Mouse (Mus musculus): ENCODE results near the gene Sds. TPM values are rescaled to one million over a fixed set of nuclear protein-coding genes. Genes with fewer than 3 reads are reported as not detected.
"Not testable (repeated sequence)": the region's sequence is repeated elsewhere in the genome, so short reads cannot be mapped to it uniquely, and the experiment has no call there.

The Sds gene
- total RNA-seq, 2 experiments from 2014 or later = not detected

DNA sequence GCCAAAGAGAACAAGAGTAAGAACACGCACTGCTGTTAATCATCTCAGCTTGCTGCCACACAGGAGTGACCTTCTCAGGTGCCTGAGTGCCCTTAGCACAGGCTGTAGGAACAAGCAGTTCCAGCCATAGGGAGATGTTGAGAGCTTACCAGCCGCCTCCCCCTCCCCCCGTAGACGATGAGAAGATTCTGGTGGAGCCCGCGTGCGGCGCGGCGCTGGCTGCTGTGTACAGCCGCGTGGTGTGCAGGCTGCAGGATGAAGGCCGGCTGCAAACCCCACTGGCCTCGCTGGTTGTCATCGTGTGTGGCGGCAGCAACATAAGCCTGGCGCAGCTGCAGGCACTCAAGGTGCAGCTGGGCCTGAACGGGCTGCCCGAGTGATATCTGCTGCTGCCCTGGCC, 7.1 kb downstream of the Sds start:
- DNase-seq = no peak
- intact Hi-C loops (cut with DNase I) = no loop called here

DNA sequence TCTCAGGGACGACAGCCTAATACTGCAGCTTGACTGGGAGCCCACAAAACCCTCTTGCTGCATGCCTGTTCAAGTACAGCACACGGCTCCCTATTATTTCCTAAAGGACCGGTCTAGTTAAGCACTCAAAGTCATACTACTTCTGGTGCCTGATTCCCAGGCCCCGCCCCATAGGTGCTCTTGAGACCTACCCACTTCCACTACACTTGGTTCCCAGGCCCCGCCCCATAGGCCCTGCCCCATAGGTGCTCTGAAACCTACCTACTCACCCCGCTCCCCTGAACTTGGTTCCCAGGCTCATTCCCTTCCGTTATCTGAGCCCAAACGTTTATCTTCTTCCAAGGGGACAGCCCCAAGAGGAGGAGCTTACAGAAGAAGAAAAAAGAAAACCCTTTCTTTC, 11.5 kb downstream of the Sds start:
- intact Hi-C loops (cut with DNase I) = no loop called here
- DNase-seq = no peak

DNA sequence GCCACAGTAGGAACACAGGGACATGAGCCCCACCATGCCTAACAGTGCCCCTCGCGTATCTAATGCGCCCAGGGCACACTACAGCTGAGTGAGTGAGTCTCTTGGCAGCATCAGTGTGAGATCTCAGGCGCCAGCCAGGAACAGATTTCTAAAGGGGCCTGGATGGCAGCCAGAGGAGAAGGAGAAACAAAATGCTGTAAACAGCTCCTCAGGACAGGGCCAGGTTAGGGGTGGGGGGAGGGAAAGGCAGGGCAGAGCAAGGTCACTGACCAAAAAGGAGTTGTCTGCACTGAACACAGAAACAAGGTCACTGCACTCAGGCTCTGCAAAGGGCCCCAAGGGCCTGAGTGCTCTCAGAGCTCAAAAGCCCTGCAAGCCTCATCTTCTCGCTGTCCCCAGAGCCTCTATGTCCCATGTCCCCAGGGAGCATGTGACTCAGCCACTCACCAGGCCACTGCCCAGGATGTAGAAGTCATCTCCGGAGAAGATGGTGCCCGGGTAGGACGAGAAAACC, 14.4 kb downstream of the Sds start:
- DNase-seq = peak; percentile 40 to 43
- intact Hi-C loops (cut with DNase I) = no loop called here

DNA sequence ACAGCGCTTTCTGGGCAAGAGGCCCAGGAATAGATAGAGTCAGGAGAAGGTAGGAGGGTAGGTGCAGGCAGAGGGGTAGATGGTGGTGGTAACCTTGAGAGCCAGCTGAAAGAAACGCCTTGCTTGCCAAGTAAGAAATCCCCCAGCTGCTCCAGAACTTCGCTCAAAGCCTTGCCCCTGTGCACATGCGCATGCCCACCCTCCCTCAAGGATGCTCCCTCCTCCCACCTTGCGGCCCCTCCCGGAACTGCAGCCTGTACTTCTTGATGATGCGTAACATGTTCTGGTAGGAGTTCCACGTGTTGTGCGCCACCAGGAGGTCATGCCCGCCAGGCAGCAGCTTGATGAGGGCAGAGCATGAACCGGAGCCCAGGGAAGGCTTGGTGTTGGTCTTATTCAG, 16.1 kb downstream of the Sds start:
- intact Hi-C loops (cut with DNase I) = no loop called here
- DNase-seq = no peak

DNA sequence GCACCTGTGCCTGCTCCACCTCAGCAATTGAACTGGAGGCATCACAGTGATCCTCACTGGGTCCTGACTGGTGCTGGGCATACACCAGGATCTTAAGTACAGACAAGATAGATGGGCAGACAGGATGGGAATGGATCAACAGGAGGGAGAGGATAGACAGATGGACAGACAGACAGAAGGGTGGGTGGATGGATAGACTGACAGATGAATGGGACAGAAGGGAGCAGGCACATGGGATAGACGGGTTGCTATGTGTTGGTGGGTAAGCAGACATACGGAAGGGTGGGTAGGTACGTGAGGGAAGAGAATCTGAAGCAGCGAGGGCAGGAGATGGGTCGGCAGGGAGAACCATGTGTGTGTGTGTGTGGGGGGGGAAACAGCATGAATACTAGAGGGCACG, 17.1 kb downstream of the Sds start:
- intact Hi-C loops (cut with DNase I) = no loop called here
- DNase-seq = no peak

DNA sequence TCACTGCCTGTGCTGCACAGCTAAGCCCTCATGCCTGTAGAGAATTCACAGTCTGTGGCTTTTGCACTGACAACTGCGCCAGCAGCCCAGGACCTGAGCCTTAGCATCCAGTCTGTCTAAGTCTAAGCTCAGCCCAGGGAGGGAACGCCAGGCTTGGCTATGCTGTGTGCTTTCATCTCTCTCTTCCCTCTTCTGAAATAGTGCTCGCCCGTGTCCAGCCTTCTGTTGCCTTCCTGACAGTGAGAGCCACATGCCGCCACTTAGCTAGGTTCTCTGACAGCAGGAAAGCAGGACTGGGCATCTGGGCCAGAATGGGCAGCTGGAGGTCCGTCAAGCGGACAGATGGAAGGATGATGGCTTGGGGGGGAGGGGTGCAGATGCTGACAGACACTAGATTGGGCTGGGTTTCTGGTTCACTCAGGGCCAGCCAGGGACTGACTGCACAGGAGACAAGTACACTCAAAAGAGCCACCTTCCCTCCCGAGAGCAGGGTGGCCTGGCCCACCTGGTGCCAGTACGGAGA, 17.6 kb downstream of the Sds start:
- intact Hi-C loops (cut with DNase I) = no loop called here
- no peak for DNase-seq

DNA sequence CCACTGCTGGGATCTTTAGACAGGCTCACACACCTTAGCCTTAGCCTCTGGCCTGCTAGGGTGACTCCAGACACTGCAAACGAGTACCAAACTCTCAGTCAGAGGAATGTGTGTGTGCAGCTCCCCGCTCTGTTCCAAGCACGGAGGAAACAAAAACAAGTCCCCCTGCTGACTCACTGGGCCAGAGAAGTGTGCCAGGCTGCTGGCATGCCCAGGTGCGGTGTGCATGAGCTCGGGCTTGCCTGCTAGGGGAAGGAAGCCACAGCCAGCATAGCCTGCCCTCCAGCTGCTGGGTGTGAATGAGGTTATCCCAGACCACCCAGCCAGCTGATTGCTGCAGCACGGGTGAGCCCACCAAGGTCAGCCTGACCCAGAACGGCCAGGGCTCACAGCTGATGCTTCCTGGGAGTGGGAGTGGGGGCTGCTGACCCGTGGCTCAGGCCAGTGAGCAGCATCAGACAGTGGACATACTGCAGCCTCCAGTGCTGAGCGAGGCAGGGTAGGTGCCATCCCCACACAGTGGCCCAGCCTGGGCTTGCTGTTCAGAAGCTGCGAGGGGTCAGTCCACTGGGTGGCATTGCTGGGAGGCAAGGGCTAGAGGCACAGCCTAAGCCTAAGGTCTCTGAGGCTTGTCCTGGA, 18.9 kb downstream of the Sds start:
- DNase-seq = no peak
- intact Hi-C loops (cut with DNase I) = no loop called here

DNA sequence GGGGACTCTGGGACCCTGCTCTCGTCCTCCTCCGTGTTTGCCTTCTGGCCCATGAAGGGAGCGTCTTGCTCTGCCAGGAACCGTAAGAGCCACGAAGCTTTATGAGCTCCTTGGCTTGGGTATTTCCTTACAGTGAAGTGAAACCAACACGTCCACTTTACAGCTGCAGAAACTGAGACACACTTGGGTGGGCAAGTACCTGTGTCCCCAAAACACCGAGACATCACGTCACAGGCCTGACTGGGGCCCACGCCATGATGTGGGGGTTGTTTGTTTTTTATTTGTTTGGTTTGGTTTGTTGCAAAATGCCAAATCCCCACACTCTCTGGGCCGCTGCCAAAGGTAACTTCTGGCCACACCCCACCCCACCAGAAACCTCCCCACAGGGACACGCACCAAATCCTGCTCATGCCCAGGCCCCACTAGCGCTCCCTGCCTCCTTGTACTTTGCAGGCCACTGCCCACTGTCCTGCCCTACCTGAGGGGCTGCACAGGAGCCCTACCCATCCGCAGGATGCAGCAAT, 19.4 kb downstream of the Sds start:
- intact Hi-C loops (cut with DNase I) = no loop called here
- DNase-seq = no peak

DNA sequence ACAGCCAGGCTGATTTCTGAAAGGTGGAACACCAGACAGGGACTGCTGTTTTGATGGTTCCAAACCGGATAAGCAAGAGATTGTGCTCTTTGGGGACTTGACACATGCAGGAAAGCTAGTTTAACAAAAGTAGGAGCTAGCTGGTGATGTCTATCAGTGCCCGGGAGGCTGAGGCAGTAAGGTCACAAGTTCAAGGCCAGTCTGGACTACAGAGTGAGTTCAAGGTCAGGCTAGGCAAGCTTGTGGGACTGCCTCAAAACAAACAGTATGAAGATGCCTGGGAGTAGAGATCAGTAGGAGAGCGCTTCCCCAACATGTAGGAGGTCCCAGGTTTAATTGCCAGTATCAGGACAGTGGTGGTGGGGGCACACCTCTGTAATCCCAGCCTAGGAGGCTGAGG, 20.7 kb downstream of the Sds start:
- DNase-seq = no peak

DNA sequence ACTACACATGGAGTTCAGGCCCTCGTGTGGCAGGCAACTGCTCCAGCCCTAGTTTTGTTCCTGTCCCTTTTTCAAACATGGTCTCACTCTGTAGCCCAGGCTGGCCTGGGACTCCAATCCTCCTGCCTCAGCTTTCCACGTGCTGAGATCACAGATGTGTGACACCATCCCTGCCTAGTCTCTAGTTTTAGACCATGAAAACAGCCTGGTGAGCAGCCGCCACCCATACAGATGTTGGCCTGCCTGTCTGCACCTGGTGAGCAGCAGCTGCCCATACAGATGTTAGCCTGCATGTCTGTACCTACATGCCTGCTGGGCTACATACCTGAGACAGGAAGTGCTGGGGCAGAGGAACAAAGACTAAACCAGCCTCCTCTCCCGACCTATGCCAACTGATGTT, 22.9 kb downstream of the Sds start:
- intact Hi-C loops (cut with DNase I) = no loop called here
- DNase-seq = no peak

More for the DNA sequence above, 20.7 kb downstream of the Sds start:
- intact Hi-C loops (cut with DNase I) = no loop called here

DNA sequence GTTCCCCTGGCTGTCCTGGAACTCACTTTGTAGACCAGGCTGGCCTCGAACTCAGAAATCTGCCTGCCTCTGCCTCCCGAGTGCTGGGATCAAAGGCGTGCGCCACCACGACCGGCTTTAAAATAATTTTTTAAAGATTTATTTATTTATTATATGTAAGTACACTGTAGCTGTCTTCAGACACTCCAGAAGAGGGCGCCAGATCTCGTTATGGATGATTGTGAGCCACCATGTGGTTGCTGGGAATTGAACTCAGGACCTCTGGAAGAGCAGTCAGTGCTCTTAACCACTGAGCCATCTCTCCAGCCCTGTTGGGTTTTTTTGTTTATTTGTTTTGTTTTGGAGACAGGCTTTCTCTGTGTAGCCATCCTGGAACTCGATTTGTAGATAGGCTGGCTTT, 24.3 kb downstream of the Sds start:
- intact Hi-C loops (cut with DNase I) = loop anchor here (10.0 kb wide), 2 partner anchors 174 to 244 kb away; partner anchors contain the start of gene Oas2
- not testable (repeated sequence) for DNase-seq

DNA sequence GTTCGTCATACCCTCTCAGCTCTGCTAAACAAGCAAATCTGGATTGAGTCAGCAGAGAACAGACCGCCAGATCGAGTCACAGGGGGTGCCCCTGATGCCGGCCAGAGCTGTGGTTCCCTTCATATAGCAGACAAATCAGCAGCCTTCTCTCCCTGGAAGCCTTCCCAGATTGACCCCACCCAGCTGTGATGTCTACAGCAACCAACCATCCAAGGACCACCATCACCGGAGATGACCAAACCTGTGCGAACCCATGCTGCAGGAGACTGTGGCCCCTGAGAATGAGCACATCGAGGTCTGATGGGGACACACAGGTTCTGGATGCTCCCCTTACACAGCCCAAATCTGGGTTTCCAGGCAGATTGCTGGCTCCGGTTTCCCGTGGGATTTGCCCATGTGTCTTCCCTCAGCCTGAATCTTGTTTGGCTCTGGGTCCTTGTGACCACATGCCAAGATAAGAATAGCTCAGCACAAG, 25.9 kb downstream of the Sds start:
- intact Hi-C loops (cut with DNase I) = loop anchor here (10.0 kb wide), 2 partner anchors 173 to 243 kb away; partner anchors contain the start of gene Oas2
- DNase-seq = no peak

DNA sequence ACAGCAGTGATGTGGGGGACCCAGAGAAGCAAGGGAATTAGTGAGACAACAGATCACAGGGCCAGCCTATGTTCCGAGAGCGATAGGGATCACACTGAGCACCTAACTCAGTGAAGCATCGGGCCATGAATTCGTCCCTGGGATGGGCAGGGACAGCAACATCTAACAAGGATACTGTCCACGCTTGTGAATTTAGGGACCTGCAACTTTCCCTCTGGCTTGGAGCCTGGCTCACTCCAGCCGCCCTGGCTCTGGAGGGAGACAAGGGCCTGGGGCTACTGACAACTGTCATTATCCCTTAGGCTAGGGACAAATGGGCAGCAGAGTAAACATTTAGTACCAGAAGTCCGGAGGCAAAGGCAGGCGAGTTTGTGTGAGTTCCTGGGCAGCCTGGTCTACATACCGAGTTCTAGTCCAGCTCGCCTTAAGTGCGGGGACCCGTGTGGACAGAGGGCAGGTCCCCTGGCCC, 26.4 kb downstream of the Sds start:
- DNase-seq = no peak
- intact Hi-C loops (cut with DNase I) = loop anchor here (10.0 kb wide), 2 partner anchors 172 to 242 kb away; partner anchors contain the start of gene Oas2

DNA sequence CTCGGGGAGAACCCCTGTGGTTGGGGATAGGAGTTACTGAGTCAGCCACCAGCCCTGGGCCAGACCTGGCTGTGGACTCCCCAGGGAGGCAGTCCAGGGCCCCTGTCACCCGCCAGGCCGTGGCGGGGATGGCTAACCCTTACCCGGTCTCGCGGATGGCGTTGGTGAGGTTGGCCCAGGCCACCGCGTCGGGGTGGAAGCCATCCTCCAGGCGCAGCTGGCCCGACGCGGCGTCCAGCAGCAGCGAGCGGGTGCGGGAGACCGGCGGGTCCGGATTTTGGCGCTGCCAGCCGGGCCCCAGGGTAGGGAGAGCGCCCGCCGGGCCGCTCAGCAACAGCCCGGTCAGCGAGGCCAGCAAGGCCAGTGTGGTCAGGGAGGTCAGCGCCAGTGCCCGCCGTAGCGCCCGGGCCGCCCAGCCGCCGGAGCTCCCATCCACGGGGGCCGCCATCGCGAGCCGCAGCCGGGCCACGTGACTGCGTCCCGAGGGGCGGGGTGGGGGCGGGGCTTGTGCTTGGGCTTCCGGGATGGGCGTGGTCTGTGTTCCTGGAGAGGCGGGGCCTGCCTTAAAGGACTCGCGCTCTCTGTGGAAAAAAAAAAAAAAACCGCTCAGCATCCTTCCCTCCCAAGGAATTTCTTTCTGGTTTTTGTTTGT, 26.9 kb downstream of the Sds start, which contains the start of gene Plbd2:
TSS of gene Plbd2 (minus strand) at position 482 of the 652 bp plus-strand sequence.
- intact Hi-C loops (cut with DNase I) = loop anchor here (10.0 kb wide), 2 partner anchors 172 to 242 kb away; partner anchors contain the start of gene Oas2
- DNase-seq = peak; percentile 86 to 87

DNA sequence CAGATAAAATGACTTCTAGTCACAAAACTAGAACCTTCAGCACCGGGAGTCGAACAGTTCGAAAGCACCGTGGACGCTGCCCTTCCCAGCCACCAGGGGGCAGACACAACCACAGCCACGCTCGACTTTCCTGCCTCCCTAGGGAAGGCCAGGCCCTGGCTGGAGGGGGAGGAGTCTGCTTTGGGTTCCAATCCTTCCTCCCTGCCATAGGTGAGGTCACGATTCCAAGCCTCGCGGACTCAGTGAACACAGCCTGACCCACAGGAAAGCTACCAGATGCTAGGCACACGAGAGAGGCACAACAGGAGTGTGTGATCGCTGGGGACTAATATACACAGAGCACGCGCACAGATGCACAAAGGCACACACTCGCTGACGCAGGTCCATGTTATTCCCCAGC, 29.0 kb downstream of the Sds start:
- intact Hi-C loops (cut with DNase I) = loop anchor here (10.0 kb wide), 2 partner anchors 169 to 239 kb away; partner anchors contain the start of gene Oas2
- DNase-seq = peak; percentile 84 to 89

DNA sequence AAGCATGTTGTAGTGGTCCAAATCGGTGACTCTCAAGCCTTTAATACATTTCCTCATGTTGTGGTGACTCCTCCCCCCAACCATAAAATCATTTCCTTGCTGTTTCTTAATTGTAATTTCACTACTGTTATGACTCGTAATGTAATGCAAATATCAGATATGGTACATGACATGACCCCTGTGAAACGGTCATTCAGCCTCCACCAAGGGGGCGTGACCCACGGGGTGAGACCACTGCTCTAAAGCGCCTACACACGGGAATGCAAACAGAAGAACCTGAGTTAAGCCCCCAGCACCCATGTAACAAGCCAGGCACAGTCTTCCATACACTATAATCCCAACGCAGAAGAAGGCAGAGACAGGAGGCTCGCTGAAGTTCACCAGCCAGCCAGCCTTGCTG, 29.5 kb downstream of the Sds start:
- DNase-seq = no peak

DNA sequence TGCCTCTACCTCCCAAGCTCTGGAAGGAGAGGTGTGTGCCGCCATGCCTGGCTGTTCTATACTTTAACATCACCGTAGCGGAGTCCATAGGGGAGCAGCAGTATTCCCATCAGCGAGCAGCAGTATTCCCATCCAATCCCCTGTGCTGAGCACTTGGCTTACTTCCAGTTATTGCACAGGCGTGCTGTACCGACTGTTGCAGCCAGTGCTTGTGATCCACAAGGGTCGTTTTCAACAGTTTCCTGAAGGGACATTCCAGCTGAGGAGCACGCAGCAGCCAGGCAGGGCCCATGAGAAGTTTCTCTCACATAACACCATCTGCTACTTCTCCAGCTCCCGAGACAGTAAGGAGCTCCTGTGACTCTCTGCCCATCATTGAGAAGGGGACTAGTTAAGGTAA, 30.2 kb downstream of the Sds start:
- intact Hi-C loops (cut with DNase I) = loop anchor here (10.0 kb wide), 2 partner anchors 168 to 238 kb away; partner anchors contain the start of gene Oas2
- DNase-seq = no peak

More for the DNA sequence above, 29.5 kb downstream of the Sds start:
- intact Hi-C loops (cut with DNase I) = loop anchor here (10.0 kb wide), 2 partner anchors 169 to 239 kb away; partner anchors contain the start of gene Oas2

DNA sequence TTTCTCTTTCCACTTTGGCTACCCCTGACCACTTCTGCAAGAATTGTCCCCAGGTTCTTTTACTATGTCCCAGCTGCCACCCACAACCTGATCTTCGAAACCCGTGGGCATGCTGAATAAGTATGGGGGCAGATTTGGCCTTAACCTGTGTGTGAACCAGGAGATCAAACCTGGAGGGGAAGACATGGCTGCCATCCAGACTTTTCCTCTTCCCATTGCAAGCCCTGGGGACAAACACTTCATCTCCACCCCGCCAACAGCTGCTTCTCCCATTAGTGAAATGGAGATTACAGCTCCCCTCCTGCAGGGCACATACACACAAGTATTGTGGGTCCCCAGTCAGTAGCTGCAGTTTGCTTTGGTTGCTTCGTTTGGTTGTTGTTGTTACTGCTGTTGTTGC, 31.0 kb downstream of the Sds start:
- no peak for DNase-seq
- intact Hi-C loops (cut with DNase I) = loop anchor here (10.0 kb wide), 2 partner anchors 167 to 237 kb away; partner anchors contain the start of gene Oas2

DNA sequence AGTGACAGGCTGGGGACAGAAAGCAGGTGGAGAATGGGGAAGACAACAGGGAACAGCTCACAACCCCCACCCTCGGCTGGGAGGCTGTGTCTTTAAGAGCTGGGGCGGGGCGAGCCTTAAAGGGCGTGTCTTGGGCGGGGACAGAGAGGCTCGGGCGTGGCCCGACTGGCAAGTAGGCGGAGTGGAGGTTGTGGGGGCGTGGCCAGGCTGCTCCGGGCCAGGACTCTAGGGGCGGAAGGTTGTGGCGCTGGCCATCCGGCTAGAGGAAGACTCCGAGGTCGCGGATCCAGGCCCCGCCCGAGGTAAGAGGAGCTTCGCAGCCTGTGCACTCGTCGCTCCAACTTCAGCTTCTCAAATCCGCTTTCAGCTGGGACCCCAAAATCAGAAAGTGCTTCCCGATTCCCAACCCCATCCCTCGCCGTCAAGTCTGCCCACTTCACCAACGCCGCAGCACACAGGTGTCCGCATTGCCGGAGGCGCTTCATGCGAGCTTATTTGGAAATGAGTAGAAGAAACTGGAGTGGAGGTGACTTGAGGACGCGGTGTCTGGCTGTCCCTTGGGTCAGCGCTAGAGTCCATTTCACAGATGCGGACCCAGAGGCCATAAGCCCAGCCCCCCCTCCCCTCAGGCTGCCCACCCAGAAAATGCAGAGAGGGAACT, 34.8 kb downstream of the Sds start, which contains the start of gene Slc8b1:
TSS of gene Slc8b1 (plus strand) at position 187 of the 661 bp plus-strand sequence.
- intact Hi-C loops (cut with DNase I) = loop anchor here (5.0 kb wide), 1 partner anchor 76 kb away; the partner anchor contains the start of genes Iqcd and Tpcn1

More for the DNA sequence above, 34.8 kb downstream of the Sds start, which contains the start of gene Slc8b1:
- DNase-seq = peak; percentile 96 to 98

All from heart, postnatal 14 days (tissue).